Mouse (Mus musculus) midbrain, embryonic 11.5 days (tissue): ENCODE measurements around the gene Nrxn2. TPM values are rescaled to one million over a fixed set of nuclear protein-coding genes. Genes with fewer than 3 reads are reported as not detected.
A peak's percentile ranks its signal among the peaks of the same experiment; 100 is the strongest.

Experiments used
- ATAC-seq: fragments of 200-750 bp; cut with Nextera tagmentation; 2 replicates; pipeline ENCODE4 v1.8.0; 2017; ENCODE audit warnings: moderate TSS enrichment, moderate library complexity; ENCODE audit not compliant: low FRiP score
- DNase-seq: peaks from one replicate; pipeline ENCODE4 v3.0.0; 2015; ENCODE audit warnings: low spot score; ENCODE audit errors: missing footprints
- H3K27ac ChIP-seq: fragments of 300-500 bp; sonication (generic); 2 replicates; pipeline ENCODE4 v1.5.1; 2014; ENCODE audit warnings: low read depth, low read length
- H3K27me3 ChIP-seq: fragments of 300-500 bp; sonication (generic); 2 replicates; pipeline ENCODE4 v1.6.1; 2014; ENCODE audit warnings: mild to moderate bottlenecking, low read length, moderate library complexity, mixed read lengths; ENCODE audit not compliant: control insufficient read depth, insufficient read depth
- H3K36me3 ChIP-seq: fragments of 300-500 bp; sonication (generic); 2 replicates; pipeline ENCODE4 v1.6.1; 2014; ENCODE audit warnings: mild to moderate bottlenecking, low read length, moderate library complexity, mixed read lengths; ENCODE audit not compliant: control insufficient read depth, insufficient read depth
- H3K4me1 ChIP-seq: fragments of 300-500 bp; sonication (generic); 2 replicates; pipeline ENCODE4 v1.6.1; 2014; ENCODE audit warnings: low read length; ENCODE audit not compliant: control insufficient read depth, insufficient read depth
- H3K4me2 ChIP-seq: fragments of 300-500 bp; sonication (generic); 2 replicates; pipeline ENCODE4 v1.6.1; 2014; ENCODE audit warnings: mild to moderate bottlenecking, moderate library complexity
- H3K4me3 ChIP-seq: fragments of 300-500 bp; sonication (generic); 2 replicates; pipeline ENCODE4 v1.5.1; 2014; ENCODE audit warnings: low read depth, low read length
- H3K9ac ChIP-seq: fragments of 300-500 bp; sonication (generic); 2 replicates; pipeline ENCODE4 v1.6.1; 2014; ENCODE audit warnings: low read length
- H3K9me3 ChIP-seq: fragments of 300-500 bp; sonication (generic); 2 replicates; pipeline ENCODE4 v1.6.1; 2016; ENCODE audit warnings: low read length; ENCODE audit not compliant: control insufficient read depth
- WGBS: fragments of 180-500 bp; shearing (Covaris S2); extraction: QIAGEN DNeasy Blood & Tissue Kit; methylation state at CpG from one replicate; pipeline ENCODE4 v1.1.7; 2014; 5-methylcytosine and 5-hydroxymethylcytosine counted together
- polyA plus RNA-seq: library from polyadenylated mRNA; unstranded; fragments of >200 nt; fragmentation: Nextera tagmentation; extraction: Ambion mirVana; gene quantifications from 2 replicates; pipeline ENCODE4 v1.2.1, GENCODE M21; 2014

Gene Nrxn2
- polyA plus RNA-seq, 1 experiment from 2014 or later, result 9.5 TPM

DNA sequence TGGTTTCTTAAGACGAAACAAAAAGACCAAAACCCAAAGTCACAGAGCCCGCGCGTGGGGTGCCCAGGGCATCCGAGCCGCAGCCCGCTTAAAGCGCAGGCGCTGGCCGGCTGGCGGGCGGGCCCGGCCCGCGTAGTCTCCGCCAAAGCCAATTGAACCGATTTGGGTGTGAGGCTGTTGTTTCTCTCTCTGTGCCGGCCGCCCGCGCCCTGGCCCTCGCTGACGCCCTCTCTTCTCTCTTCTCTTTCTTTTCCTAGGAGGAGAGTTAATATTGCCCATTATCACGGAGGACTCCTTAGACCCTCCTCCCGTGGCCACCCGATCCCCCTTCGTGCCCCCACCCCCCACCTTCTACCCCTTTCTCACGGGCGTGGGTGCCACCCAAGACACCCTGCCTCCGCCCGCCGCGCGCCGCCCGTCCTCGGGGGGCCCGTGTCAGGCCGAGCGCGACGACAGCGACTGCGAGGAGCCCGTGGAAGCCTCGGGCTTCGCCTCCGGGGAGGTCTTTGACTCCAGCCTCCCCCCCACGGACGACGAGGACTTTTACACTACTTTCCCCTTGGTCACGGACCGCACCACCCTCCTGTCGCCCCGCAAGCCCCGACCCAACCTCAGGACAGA lies 112.6 kb downstream of the Nrxn2 start:
- peak overlapping the region; percentile 85 for H3K9ac ChIP-seq
- peak overlapping the region; percentile 42 for H3K4me3 ChIP-seq
- peak overlapping the region; percentile 89 for H3K4me2 ChIP-seq
- no peak overlapping the region for H3K27ac ChIP-seq
- under 1% methylated on average over 53 of the region's 56 CpGs for WGBS
- peaks cover 36% of the 10 kb centered on the region for H3K4me1 ChIP-seq
- no peaks in the 10 kb centered on the region for H3K9me3 ChIP-seq
- DNase-seq (peak; percentile 94), ATAC-seq (0 out of 2 replicates have a peak, but pooled peaks have one; percentile 14)
- H3K27me3 ChIP-seq, result no peaks in the 10 kb centered on the region; the same call in 1 of the 2 replicates
- no peaks in the 10 kb centered on the region for H3K36me3 ChIP-seq

DNA sequence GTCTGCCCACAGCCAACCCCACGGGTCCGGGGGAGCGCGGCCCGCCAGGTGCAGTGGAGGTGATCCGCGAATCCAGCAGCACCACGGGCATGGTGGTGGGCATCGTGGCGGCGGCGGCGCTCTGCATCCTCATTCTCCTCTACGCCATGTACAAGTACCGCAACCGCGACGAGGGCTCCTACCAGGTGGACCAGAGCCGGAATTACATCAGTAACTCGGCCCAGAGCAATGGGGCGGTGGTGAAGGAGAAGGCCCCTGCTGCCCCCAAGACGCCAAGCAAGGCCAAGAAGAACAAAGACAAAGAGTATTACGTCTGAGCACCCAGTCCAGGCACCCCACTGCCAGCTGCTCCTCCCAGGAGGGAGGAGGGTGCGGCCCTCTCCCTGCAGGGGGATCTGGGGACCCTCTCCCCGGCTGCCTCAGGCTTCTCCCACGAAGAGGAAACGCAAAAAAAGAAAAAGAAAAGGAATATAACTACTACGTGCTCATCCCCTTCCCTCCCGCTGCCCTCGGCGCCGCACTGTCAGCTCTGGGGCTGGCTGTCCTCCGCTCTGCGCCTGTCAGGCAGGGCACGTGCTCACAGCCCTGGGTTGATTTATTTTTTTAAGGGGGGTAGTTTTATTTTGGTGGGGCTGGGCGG lies 113.4 kb downstream of the Nrxn2 start:
- Histone ChIP-seq H3K9me3 (no peaks in the 10 kb centered on the region), H3K27ac (no peak overlapping the region), H3K36me3 (no peaks in the 10 kb centered on the region), H3K27me3 (no peaks in the 10 kb centered on the region; the same call in 1 of the 2 replicates), H3K4me3 (peak overlapping the region; percentile 42), H3K4me2 (peak overlapping the region; percentile 89), H3K9ac (peak overlapping the region; percentile 85), H3K4me1 (peaks cover 36% of the 10 kb centered on the region)
- 2% methylated on average over 36 of the region's 36 CpGs for WGBS
- ATAC-seq, result peak; percentile 31; the same call in 1 of the 2 replicates
- DNase-seq, result peak; percentile 95

DNA sequence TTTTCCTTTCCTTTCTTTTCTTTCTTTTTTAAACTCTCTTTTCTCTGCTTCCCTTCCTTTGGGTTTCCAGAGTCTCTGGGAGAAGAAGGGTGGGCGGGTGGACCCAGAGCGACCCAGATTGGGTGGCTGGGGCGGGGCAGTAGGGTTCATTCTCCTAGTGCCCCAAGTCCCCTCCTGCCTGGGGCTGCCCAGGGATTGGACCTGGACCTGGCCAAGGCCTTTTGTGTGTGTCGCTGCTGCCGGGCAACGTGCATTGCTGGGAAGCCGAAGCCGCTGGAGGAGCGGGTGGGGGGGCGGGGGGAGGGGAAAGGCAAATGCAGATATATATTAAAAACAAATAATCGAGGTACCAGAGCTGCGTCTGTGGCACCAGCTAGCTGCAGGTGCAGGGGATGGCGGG lies 114.1 kb downstream of the Nrxn2 start:
- WGBS, result 4% methylated on average over 12 of the region's 13 CpGs

DNA sequence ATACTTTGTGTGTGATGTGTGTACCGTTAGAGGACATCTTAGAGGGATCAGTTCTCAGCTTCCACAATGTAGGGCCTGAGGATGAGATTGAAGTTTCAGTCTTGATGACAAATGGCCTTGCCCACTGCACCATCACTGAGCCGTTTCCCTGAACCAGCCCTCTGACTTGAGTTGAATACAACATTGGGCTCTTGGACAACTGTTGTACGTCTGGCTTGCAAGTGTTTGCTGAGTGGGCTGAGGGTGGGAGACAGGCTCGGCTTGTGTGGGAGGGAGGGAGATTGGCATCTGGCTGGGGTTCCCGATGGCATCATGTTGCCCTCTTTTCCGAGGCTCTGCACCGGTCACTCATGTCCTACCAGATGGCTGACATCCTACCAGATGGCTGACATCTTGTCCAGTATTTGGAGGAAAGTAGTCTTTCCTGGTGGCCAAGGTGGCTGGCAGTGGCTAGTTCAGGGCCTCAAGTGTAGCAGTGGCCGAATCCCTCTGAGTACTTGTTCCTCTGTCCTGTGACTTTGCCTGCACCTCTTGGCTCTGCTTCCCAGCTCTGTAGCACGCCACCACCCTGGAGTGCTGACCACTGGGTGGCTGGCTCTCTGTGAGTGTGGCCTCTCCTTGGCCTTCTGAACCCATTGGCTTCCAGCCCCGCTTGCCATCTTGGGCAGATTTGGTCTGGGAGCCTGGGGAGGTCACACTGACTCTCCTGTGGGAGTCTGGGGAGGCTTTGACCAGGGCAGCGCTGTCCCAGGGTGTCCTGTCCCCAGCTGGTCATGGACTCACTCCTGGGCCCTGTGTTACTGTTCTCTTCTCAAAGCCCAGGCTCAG lies 115.0 kb downstream of the Nrxn2 start:
- DNase-seq (peak; percentile 89), ATAC-seq (no peak)
- Histone ChIP-seq H3K36me3 (no peaks in the 10 kb centered on the region), H3K4me2 (no peak overlapping the region), H3K9me3 (no peaks in the 10 kb centered on the region), H3K27ac (no peak overlapping the region), H3K4me1 (peaks cover 36% of the 10 kb centered on the region), H3K4me3 (no peak overlapping the region), H3K27me3 (no peaks in the 10 kb centered on the region; the same call in 1 of the 2 replicates), H3K9ac (no peak overlapping the region)
- 64% methylated on average over 11 of the region's 11 CpGs for WGBS

More for the DNA sequence above, 114.1 kb downstream of the Nrxn2 start:
- DNase-seq (peak; percentile 90), ATAC-seq (0 out of 2 replicates have a peak, but pooled peaks have one; percentile 31)
- Histone ChIP-seq H3K9me3 (no peaks in the 10 kb centered on the region), H3K36me3 (no peaks in the 10 kb centered on the region), H3K27ac (no peak overlapping the region), H3K9ac (peak overlapping the region; percentile 85), H3K4me1 (peaks cover 36% of the 10 kb centered on the region), H3K4me3 (peak overlapping the region; percentile 42; the same call in 1 of the 2 replicates), H3K4me2 (peak overlapping the region; percentile 89), H3K27me3 (no peaks in the 10 kb centered on the region; the same call in 1 of the 2 replicates)

DNA sequence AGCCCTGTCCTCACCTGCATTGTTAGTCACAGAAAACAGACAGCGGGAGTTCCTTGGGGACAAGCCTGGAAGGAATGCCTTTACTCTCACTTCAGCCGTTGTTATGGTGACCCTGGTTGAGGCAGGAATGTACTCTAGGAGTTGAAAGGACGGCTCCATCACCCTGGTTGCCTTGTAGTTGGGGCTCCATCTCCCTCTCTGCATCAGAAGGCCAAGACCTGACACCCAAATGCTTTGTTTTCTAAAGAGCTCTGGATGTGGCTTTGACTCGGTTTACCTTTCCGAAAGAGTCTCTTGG lies 115.5 kb downstream of the Nrxn2 start:
- peaks cover 36% of the 10 kb centered on the region for H3K4me1 ChIP-seq
- ATAC-seq (no peak), DNase-seq (no peak)
- H3K9ac ChIP-seq, result no peak overlapping the region
- H3K36me3 ChIP-seq, result no peaks in the 10 kb centered on the region
- H3K9me3 ChIP-seq, result no peaks in the 10 kb centered on the region
- no peak overlapping the region for H3K27ac ChIP-seq
- no peaks in the 10 kb centered on the region; the same call in 1 of the 2 replicates for H3K27me3 ChIP-seq
- no peak overlapping the region for H3K4me3 ChIP-seq
- H3K4me2 ChIP-seq, result no peak overlapping the region
- WGBS, result 33% methylated on average over 5 of the region's 5 CpGs

DNA sequence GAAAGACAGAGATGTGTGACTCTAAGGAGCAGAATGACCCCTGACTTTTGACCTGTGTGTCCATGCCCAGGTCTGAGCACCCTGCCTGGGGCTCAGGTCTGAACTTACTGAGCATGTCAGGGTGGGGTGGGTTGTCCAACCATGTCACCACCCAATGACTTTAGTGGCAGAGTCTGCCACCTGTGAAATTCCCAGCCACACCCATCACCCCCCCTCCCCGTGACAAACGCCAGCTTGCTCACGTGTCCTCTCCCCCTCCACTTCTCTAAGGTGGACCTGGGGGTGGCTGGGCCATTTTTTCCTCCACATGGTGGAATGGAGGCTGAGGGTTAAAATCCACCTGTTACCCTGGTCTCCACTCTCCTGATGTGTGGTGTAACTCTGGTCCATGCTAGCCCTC lies 117.7 kb downstream of the Nrxn2 start:
- Histone ChIP-seq H3K27me3 (no peaks in the 10 kb centered on the region; the same call in 1 of the 2 replicates), H3K4me1 (peaks cover 28% of the 10 kb centered on the region), H3K27ac (no peak overlapping the region), H3K36me3 (no peaks in the 10 kb centered on the region), H3K4me3 (no peak overlapping the region), H3K4me2 (no peak overlapping the region), H3K9me3 (no peaks in the 10 kb centered on the region), H3K9ac (no peak overlapping the region)
- DNase-seq (no peak), ATAC-seq (no peak)
- 74% methylated on average over 3 of the region's 3 CpGs for WGBS

DNA sequence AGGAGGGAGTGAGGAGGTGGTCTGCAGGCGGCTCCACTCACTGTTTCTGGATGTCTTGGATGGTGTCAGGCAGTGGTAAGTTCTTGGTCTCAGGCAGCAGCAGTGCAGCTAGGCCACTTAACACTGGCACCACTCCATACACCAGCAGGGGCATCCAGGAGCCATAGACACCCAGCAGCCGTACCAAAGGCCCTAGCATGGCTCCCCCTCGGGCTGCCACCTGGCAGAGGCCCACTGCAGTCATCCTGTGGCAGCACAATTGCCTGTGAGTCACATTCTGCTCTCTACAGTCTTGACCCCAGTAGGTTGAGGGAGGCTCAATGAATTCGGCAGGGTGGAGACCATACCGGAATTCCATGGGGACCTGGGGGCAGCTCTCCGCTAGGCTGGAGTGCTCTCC lies 118.2 kb downstream of the Nrxn2 start:
- Histone ChIP-seq H3K9ac (no peak overlapping the region), H3K27me3 (no peaks in the 10 kb centered on the region; the same call in 1 of the 2 replicates), H3K4me1 (peaks cover 23% of the 10 kb centered on the region), H3K9me3 (no peaks in the 10 kb centered on the region), H3K4me3 (no peak overlapping the region), H3K36me3 (no peaks in the 10 kb centered on the region), H3K27ac (no peak overlapping the region), H3K4me2 (no peak overlapping the region)
- WGBS, result 63% methylated on average over 6 of the region's 6 CpGs
- DNase-seq (no peak), ATAC-seq (no peak)

DNA sequence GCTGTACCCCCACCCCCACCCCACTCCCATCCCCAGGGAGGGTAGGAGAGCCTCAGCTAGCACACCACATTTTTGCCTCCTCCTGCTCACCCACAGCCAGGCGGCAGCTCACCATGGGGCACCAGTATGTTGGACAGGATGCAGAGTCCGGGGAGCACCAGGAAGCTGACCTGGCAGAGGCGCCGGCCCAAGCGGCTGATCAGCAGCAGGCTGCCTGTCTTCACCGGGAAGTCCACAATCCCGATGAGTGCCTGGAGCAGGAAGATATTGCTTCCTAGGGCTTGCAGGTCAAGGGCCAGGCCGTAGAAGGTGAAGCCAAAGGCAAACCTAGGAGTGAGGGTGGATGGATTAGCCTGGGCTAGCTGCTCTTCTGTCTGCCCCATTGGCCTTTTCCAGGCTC lies 119.0 kb downstream of the Nrxn2 start:
- H3K4me3 ChIP-seq, result no peak overlapping the region
- no peak overlapping the region for H3K4me2 ChIP-seq
- H3K27ac ChIP-seq, result no peak overlapping the region
- no peaks in the 10 kb centered on the region for H3K36me3 ChIP-seq
- peaks cover 15% of the 10 kb centered on the region for H3K4me1 ChIP-seq
- 75% methylated on average over 8 of the region's 8 CpGs for WGBS
- ATAC-seq (no peak), DNase-seq (no peak)
- no peaks in the 10 kb centered on the region for H3K9me3 ChIP-seq
- H3K27me3 ChIP-seq, result no peaks in the 10 kb centered on the region
- H3K9ac ChIP-seq, result no peak overlapping the region

DNA sequence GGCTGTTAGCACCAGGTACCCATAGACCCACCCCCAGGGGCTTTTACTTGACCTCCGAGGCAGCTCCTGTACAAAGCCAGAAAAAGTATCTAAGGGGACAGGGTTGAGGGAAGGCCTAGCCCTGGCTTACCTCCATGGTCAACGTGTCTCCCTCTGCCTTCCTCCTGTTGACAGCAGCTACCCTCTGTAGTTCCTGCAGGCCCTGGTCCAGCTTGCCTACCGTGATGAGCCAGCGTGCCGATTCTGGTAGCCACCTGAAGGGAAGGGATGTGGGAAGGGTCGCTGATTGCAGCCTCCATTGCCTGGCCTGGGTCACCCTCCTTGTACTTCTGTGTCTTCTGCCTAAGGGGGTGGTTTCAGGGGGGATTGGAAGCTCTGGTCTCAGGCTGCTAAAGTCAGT lies 120.0 kb downstream of the Nrxn2 start:
- no peaks in the 10 kb centered on the region for H3K36me3 ChIP-seq
- no peak overlapping the region for H3K27ac ChIP-seq
- peaks cover 7% of the 10 kb centered on the region for H3K4me1 ChIP-seq
- WGBS, result 92% methylated on average over 6 of the region's 6 CpGs
- no peak for DNase-seq
- no peak overlapping the region for H3K4me3 ChIP-seq
- no peaks in the 10 kb centered on the region for H3K27me3 ChIP-seq
- no peak overlapping the region for H3K4me2 ChIP-seq
- H3K9me3 ChIP-seq, result no peaks in the 10 kb centered on the region
- ATAC-seq, result no peak
- H3K9ac ChIP-seq, result no peak overlapping the region
